Mouse (Mus musculus): Measurements from ENCODE around the gene Gm14525. TPM values are rescaled to one million over a fixed set of nuclear protein-coding genes. Genes with fewer than 3 reads are reported as not detected.

The Gm14525 gene
- not detected for polyA plus RNA-seq (2017; shearing (Covaris generic))

GRCm38 (mm10) chrX:26702538-26702937 is at the start of gene Gm14525:
Gene Gm14525, minus strand, starts transcription at chrX:26702638.

Other genes starting within 250 kb of the Gm14525 start
- gene Slx, start 157.1 kb downstream of the Gm14525 start, polyA plus RNA-seq (2017; shearing (Covaris generic)), result not detected
- not detected for gene Gm6121, start 233.1 kb upstream of the Gm14525 start, polyA plus RNA-seq (2017; shearing (Covaris generic))

All from effector memory CD4-positive, alpha-beta T cell, adult 7 months (primary cell).